Mouse (Mus musculus): Measurements from ENCODE around the gene Ugt1a7c. TPM values are rescaled to one million over a fixed set of nuclear protein-coding genes. Genes with fewer than 3 reads are reported as not detected.

Gene Ugt1a7c
- total RNA-seq, 2 experiments from 2014 or later: 0.23 to 0.62 TPM

GRCm38 (mm10) chr1:88240072-88240471, 145.2 kb downstream of the Ugt1a7c start:
- DNase-seq: no peak

GRCm38 (mm10) chr1:88240579-88240978, 145.7 kb downstream of the Ugt1a7c start:
- no peak for DNase-seq

- no peak for DNase-seq
Measured at GRCm38 (mm10) chr1:88243861-88244260, 149.0 kb downstream of the Ugt1a7c start.

- DNase-seq: no peak
Measured at GRCm38 (mm10) chr1:88245881-88246280, 151.0 kb downstream of the Ugt1a7c start.

- DNase-seq: no peak
Measured at GRCm38 (mm10) chr1:88246386-88246785, 151.5 kb downstream of the Ugt1a7c start.

- DNase-seq: no peak
Measured at GRCm38 (mm10) chr1:88247660-88248059, 152.8 kb downstream of the Ugt1a7c start.

- no peak for DNase-seq
Measured at GRCm38 (mm10) chr1:88248658-88249057, 153.8 kb downstream of the Ugt1a7c start.

- DNase-seq: no peak
Measured at GRCm38 (mm10) chr1:88249596-88249995, 154.7 kb downstream of the Ugt1a7c start.

- no peak for DNase-seq
Measured at GRCm38 (mm10) chr1:88250023-88250422, 155.2 kb downstream of the Ugt1a7c start.

GRCm38 (mm10) chr1:88253106-88253505, 158.2 kb downstream of the Ugt1a7c start:
- DNase-seq: no peak

GRCm38 (mm10) chr1:88253540-88253939, 158.7 kb downstream of the Ugt1a7c start:
- DNase-seq: no peak

GRCm38 (mm10) chr1:88254793-88255465, 160.1 kb downstream of the Ugt1a7c start:
- DNase-seq: no peak

- DNase-seq: no peak
Measured at GRCm38 (mm10) chr1:88255466-88255857, 160.6 kb downstream of the Ugt1a7c start.

- no peak for DNase-seq
Measured at GRCm38 (mm10) chr1:88255989-88256754, 161.3 kb downstream of the Ugt1a7c start.

- no peak for DNase-seq
Measured at GRCm38 (mm10) chr1:88256886-88257663, 162.2 kb downstream of the Ugt1a7c start.

GRCm38 (mm10) chr1:88257681-88258080, 162.8 kb downstream of the Ugt1a7c start:
- no peak for DNase-seq

- DNase-seq: no peak
Measured at GRCm38 (mm10) chr1:88258361-88258760, 163.5 kb downstream of the Ugt1a7c start.

- DNase-seq: no peak
Measured at GRCm38 (mm10) chr1:88258881-88259642, 164.2 kb downstream of the Ugt1a7c start.

GRCm38 (mm10) chr1:88259643-88260024, 164.8 kb downstream of the Ugt1a7c start:
- DNase-seq: no peak

GRCm38 (mm10) chr1:88260114-88260513, 165.3 kb downstream of the Ugt1a7c start:
- no peak for DNase-seq

- no peak for DNase-seq
Measured at GRCm38 (mm10) chr1:88260604-88261377, 165.9 kb downstream of the Ugt1a7c start.
